Mouse (Mus musculus): Measurements from ENCODE around the gene Coasy. TPM values are rescaled to one million over a fixed set of nuclear protein-coding genes. Genes with fewer than 3 reads are reported as not detected.

The Coasy gene
- polyA plus RNA-seq, 1 experiment from 2014 or later, result 59.6 TPM

- no peak for DNase-seq (ENCODE audit: low spot score)
- no peak overlapping the region for H3K27ac ChIP-seq
- H3K4me3 ChIP-seq, result no peak overlapping the region
- H3K9me3 ChIP-seq, result no peaks in the 10 kb centered on the region
- H3K4me1 ChIP-seq (replicated peaks), result 0 out of 2 replicates have a peak, but pooled peaks cover 5% of the 10 kb centered on the region
- peaks cover 98% of the 10 kb centered on the region for H3K36me3 ChIP-seq
- H3K27me3 ChIP-seq (ENCODE audit: insufficient read depth, poor library complexity, severe bottlenecking), result no peaks in the 10 kb centered on the region
- 97% methylated on average over 1 of the region's 1 CpGs for WGBS
These were observed 28.4 kb upstream of the Coasy start for GRCm38 (mm10) chr11:101053974-101054373.

- Histone ChIP-seq H3K4me3 (no peak overlapping the region), H3K4me1 (replicated peaks) (0 out of 2 replicates have a peak, but pooled peaks cover 10% of the 10 kb centered on the region), H3K36me3 (peaks cover 99% of the 10 kb centered on the region), H3K9me3 (no peaks in the 10 kb centered on the region), H3K27ac (no peak overlapping the region), H3K27me3 (ENCODE audit: insufficient read depth, poor library complexity, severe bottlenecking) (no peaks in the 10 kb centered on the region)
- DNase-seq (ENCODE audit: low spot score), result no peak
- 83% methylated on average over 14 of the region's 14 CpGs for WGBS
These were observed 26.9 kb upstream of the Coasy start for GRCm38 (mm10) chr11:101055418-101055817.

GRCm38 (mm10) chr11:101056885-101057284, 25.5 kb upstream of the Coasy start:
- WGBS, result 57% methylated on average over 8 of the region's 8 CpGs
- Histone ChIP-seq H3K9me3 (no peaks in the 10 kb centered on the region), H3K4me3 (no peak overlapping the region), H3K4me1 (replicated peaks) (0 out of 2 replicates have a peak, but pooled peaks cover 13% of the 10 kb centered on the region), H3K36me3 (peaks cover 98% of the 10 kb centered on the region), H3K27me3 (ENCODE audit: insufficient read depth, poor library complexity, severe bottlenecking) (no peaks in the 10 kb centered on the region), H3K27ac (no peak overlapping the region)
- no peak for DNase-seq (ENCODE audit: low spot score)

- DNase-seq (ENCODE audit: low spot score), result peak; percentile 82
- WGBS, result 34% methylated on average over 5 of the region's 5 CpGs
- Histone ChIP-seq H3K4me3 (no peak overlapping the region), H3K27ac (no peak overlapping the region), H3K9me3 (no peaks in the 10 kb centered on the region), H3K4me1 (replicated peaks) (peaks cover 20% of the 10 kb centered on the region; the same call in 1 of the 2 replicates), H3K27me3 (ENCODE audit: insufficient read depth, poor library complexity, severe bottlenecking) (no peaks in the 10 kb centered on the region), H3K36me3 (peaks cover 97% of the 10 kb centered on the region)
These were observed 24.5 kb upstream of the Coasy start for GRCm38 (mm10) chr11:101057860-101058259.

GRCm38 (mm10) chr11:101058726-101059125, 23.6 kb upstream of the Coasy start:
- no peaks in the 10 kb centered on the region for H3K9me3 ChIP-seq
- peaks cover 97% of the 10 kb centered on the region for H3K36me3 ChIP-seq
- no peak overlapping the region for H3K4me3 ChIP-seq
- no peak overlapping the region for H3K27ac ChIP-seq
- H3K4me1 ChIP-seq (replicated peaks), result peaks cover 28% of the 10 kb centered on the region
- no peak for DNase-seq (ENCODE audit: low spot score)
- WGBS, result 74% methylated on average over 5 of the region's 5 CpGs
- H3K27me3 ChIP-seq (ENCODE audit: insufficient read depth, poor library complexity, severe bottlenecking), result no peaks in the 10 kb centered on the region

GRCm38 (mm10) chr11:101059473-101059872, 22.9 kb upstream of the Coasy start:
- Histone ChIP-seq H3K9me3 (no peaks in the 10 kb centered on the region), H3K36me3 (peaks cover 94% of the 10 kb centered on the region), H3K4me3 (no peak overlapping the region), H3K27me3 (ENCODE audit: insufficient read depth, poor library complexity, severe bottlenecking) (no peaks in the 10 kb centered on the region), H3K4me1 (replicated peaks) (peaks cover 33% of the 10 kb centered on the region), H3K27ac (0 out of 2 replicates have a peak overlapping the region, but pooled peaks have one; percentile 59)
- no peak for DNase-seq (ENCODE audit: low spot score)
- 80% methylated on average over 10 of the region's 10 CpGs for WGBS

- Histone ChIP-seq H3K27ac (peak overlapping the region; percentile 59; the same call in 1 of the 2 replicates), H3K4me1 (replicated peaks) (peaks cover 33% of the 10 kb centered on the region), H3K36me3 (peaks cover 87% of the 10 kb centered on the region), H3K4me3 (no peak overlapping the region), H3K9me3 (no peaks in the 10 kb centered on the region), H3K27me3 (ENCODE audit: insufficient read depth, poor library complexity, severe bottlenecking) (no peaks in the 10 kb centered on the region)
- DNase-seq (ENCODE audit: low spot score), result no peak
- WGBS, result 73% methylated on average over 8 of the region's 8 CpGs
These were observed 22.2 kb upstream of the Coasy start for GRCm38 (mm10) chr11:101060126-101060525.

- H3K27ac ChIP-seq, result no peak overlapping the region
- H3K9me3 ChIP-seq, result no peaks in the 10 kb centered on the region
- no peak for DNase-seq (ENCODE audit: low spot score)
- H3K36me3 ChIP-seq, result peaks cover 78% of the 10 kb centered on the region
- no peaks in the 10 kb centered on the region for H3K27me3 ChIP-seq (ENCODE audit: insufficient read depth, poor library complexity, severe bottlenecking)
- WGBS, result 91% methylated on average over 5 of the region's 5 CpGs
- peaks cover 33% of the 10 kb centered on the region for H3K4me1 ChIP-seq (replicated peaks)
- H3K4me3 ChIP-seq, result no peak overlapping the region
These were observed 21.3 kb upstream of the Coasy start for GRCm38 (mm10) chr11:101061049-101061448.

- Histone ChIP-seq H3K9me3 (no peaks in the 10 kb centered on the region), H3K4me3 (no peak overlapping the region), H3K27ac (peak overlapping the region; percentile 59; the same call in 1 of the 2 replicates), H3K36me3 (peaks cover 65% of the 10 kb centered on the region), H3K4me1 (replicated peaks) (peaks cover 44% of the 10 kb centered on the region), H3K27me3 (ENCODE audit: insufficient read depth, poor library complexity, severe bottlenecking) (no peaks in the 10 kb centered on the region)
- DNase-seq (ENCODE audit: low spot score), result no peak
- WGBS, result 76% methylated on average over 12 of the region's 12 CpGs
These were observed 20.0 kb upstream of the Coasy start for GRCm38 (mm10) chr11:101062165-101062884.

- peak overlapping the region; percentile 68 for H3K27ac ChIP-seq
- H3K4me3 ChIP-seq, result no peak overlapping the region
- peaks cover 57% of the 10 kb centered on the region for H3K36me3 ChIP-seq
- 79% methylated on average over 14 of the region's 14 CpGs for WGBS
- DNase-seq (ENCODE audit: low spot score), result no peak
- peaks cover 44% of the 10 kb centered on the region for H3K4me1 ChIP-seq (replicated peaks)
- peaks cover 1% of the 10 kb centered on the region; the same call in 1 of the 2 replicates for H3K27me3 ChIP-seq (ENCODE audit: insufficient read depth, poor library complexity, severe bottlenecking)
- no peaks in the 10 kb centered on the region for H3K9me3 ChIP-seq
These were observed 19.2 kb upstream of the Coasy start for GRCm38 (mm10) chr11:101062971-101063675.

GRCm38 (mm10) chr11:101063676-101064327, 18.6 kb upstream of the Coasy start:
- H3K36me3 ChIP-seq, result peaks cover 52% of the 10 kb centered on the region
- H3K27me3 ChIP-seq (ENCODE audit: insufficient read depth, poor library complexity, severe bottlenecking), result peaks cover 8% of the 10 kb centered on the region; the same call in 1 of the 2 replicates
- peak; percentile 27 for DNase-seq (ENCODE audit: low spot score)
- peak overlapping the region; percentile 68 for H3K27ac ChIP-seq
- no peak overlapping the region for H3K4me3 ChIP-seq
- 71% methylated on average over 12 of the region's 12 CpGs for WGBS
- peaks cover 39% of the 10 kb centered on the region for H3K4me1 ChIP-seq (replicated peaks)
- no peaks in the 10 kb centered on the region for H3K9me3 ChIP-seq

GRCm38 (mm10) chr11:101064462-101064861, 17.9 kb upstream of the Coasy start:
- Histone ChIP-seq H3K4me3 (no peak overlapping the region), H3K9me3 (no peaks in the 10 kb centered on the region), H3K4me1 (replicated peaks) (peaks cover 43% of the 10 kb centered on the region), H3K27me3 (ENCODE audit: insufficient read depth, poor library complexity, severe bottlenecking) (peaks cover 9% of the 10 kb centered on the region; the same call in 1 of the 2 replicates), H3K27ac (peak overlapping the region; percentile 68; the same call in 1 of the 2 replicates), H3K36me3 (peaks cover 45% of the 10 kb centered on the region)
- 87% methylated on average over 4 of the region's 4 CpGs for WGBS
- DNase-seq (ENCODE audit: low spot score), result no peak
